Mouse (Mus musculus): ENCODE results near the gene Ankrd13a. TPM values are rescaled to one million over a fixed set of nuclear protein-coding genes. Genes with fewer than 3 reads are reported as not detected.

Ankrd13a gene
- polyA plus RNA-seq, 3 experiments from 2014 or later = 18.9 to 22.4 (median 21.2) TPM

GRCm38 (mm10) chr5:114767185-114767584 lies 7.3 kb upstream of the Ankrd13a start:
- no peak for ATAC-seq

GRCm38 (mm10) chr5:114769786-114770185 lies 4.7 kb upstream of the Ankrd13a start:
- no peak for ATAC-seq

GRCm38 (mm10) chr5:114771796-114772195 lies 2.7 kb upstream of the Ankrd13a start:
- no peak for ATAC-seq

- ATAC-seq = peak; percentile 17
Measured at GRCm38 (mm10) chr5:114772456-114773203, 1.8 kb upstream of the Ankrd13a start.

- peak; percentile 72 for ATAC-seq
Measured at GRCm38 (mm10) chr5:114773211-114773710, 1.2 kb upstream of the Ankrd13a start.

GRCm38 (mm10) chr5:114773780-114774179 lies 697 bp upstream of the Ankrd13a start:
- ATAC-seq = no peak

- ATAC-seq = no peak
Measured at GRCm38 (mm10) chr5:114775056-114775979, 841 bp downstream of the Ankrd13a start, which contains the start of gene Git2. TSS of gene Git2 (minus strand) at chr5:114775517.

GRCm38 (mm10) chr5:114776174-114776573 lies 1.7 kb downstream of the Ankrd13a start:
- no peak for ATAC-seq

- no peak for ATAC-seq
Measured at GRCm38 (mm10) chr5:114779956-114780489, 5.5 kb downstream of the Ankrd13a start.

GRCm38 (mm10) chr5:114780912-114781311 lies 6.4 kb downstream of the Ankrd13a start:
- no peak for ATAC-seq

- ATAC-seq = no peak
Measured at GRCm38 (mm10) chr5:114782991-114783390, 8.5 kb downstream of the Ankrd13a start.

GRCm38 (mm10) chr5:114783405-114784163 lies 9.1 kb downstream of the Ankrd13a start:
- ATAC-seq = peak; percentile 52

- ATAC-seq = no peak
Measured at GRCm38 (mm10) chr5:114784622-114785165, 10.2 kb downstream of the Ankrd13a start.

GRCm38 (mm10) chr5:114785196-114785595 lies 10.7 kb downstream of the Ankrd13a start:
- no peak for ATAC-seq

GRCm38 (mm10) chr5:114793317-114793716 lies 18.8 kb downstream of the Ankrd13a start:
- no peak for ATAC-seq

- no peak for ATAC-seq
Measured at GRCm38 (mm10) chr5:114794609-114795008, 20.1 kb downstream of the Ankrd13a start.

- no peak for ATAC-seq
Measured at GRCm38 (mm10) chr5:114795231-114795630, 20.8 kb downstream of the Ankrd13a start.

- no peak for ATAC-seq
Measured at GRCm38 (mm10) chr5:114795653-114796052, 21.2 kb downstream of the Ankrd13a start.

- no peak for ATAC-seq
Measured at GRCm38 (mm10) chr5:114796299-114797012, 22.0 kb downstream of the Ankrd13a start.

GRCm38 (mm10) chr5:114797253-114797652 lies 22.8 kb downstream of the Ankrd13a start:
- no peak for ATAC-seq

- no peak for ATAC-seq
Measured at GRCm38 (mm10) chr5:114799848-114800247, 25.4 kb downstream of the Ankrd13a start.
